Mouse (Mus musculus) liver, adult 2 months (tissue): Measurements from ENCODE around the gene Szrd1.

Experiments
- CTCF ChIP-seq: fragments of 200-500 bp; IDR thresholded peaks from 2 replicates; pipeline ENCODE4 v1.5.1; 2011; ENCODE audit warnings: low read depth, low read length, control low read depth
- POLR2A ChIP-seq: fragments of 200-500 bp; IDR thresholded peaks from 2 replicates; pipeline ENCODE4 v1.6.1; 2011; ENCODE audit warnings: low read length, control low read depth; ENCODE audit not compliant: insufficient read depth; ENCODE audit errors: extremely low read depth

GRCm38 (mm10) chr4:141158609-141159008 is 19.0 kb upstream of the Szrd1 start:
- no peak for TF ChIP-seq POLR2A
- TF ChIP-seq CTCF = no peak
